Mouse (Mus musculus): Measurements from ENCODE around the gene Kpna2. TPM values are rescaled to one million over a fixed set of nuclear protein-coding genes. Genes with fewer than 3 reads are reported as not detected.

The Kpna2 gene
- total RNA-seq, 2 experiments from 2014 or later: 42.4 to 47.1 TPM

Other genes starting within 250 kb of the Kpna2 start
- gene Pecam1, start 248.9 kb downstream of the Kpna2 start, total RNA-seq (2021): 100 to 1,000 TPM; 123 to 126 TPM
- gene Milr1, start 248.3 kb downstream of the Kpna2 start, total RNA-seq (2021): 1 to 10 TPM; 1.1 to 1.8 TPM
- 1 to 10 TPM; 8.2 TPM for gene Polg2, start 220.0 kb downstream of the Kpna2 start, total RNA-seq (2021)
- 100 to 1,000 TPM; 388 to 472 TPM for gene Ddx5, start 210.4 kb downstream of the Kpna2 start, total RNA-seq (2021)
- 10 to 100 TPM in 1 of 2 experiments, 1 to 10 TPM in 1; 8.9 to 12.5 TPM for gene Cep95, start 210.3 kb downstream of the Kpna2 start, total RNA-seq (2021)
- gene Smurf2, start 78.8 kb downstream of the Kpna2 start, total RNA-seq (2021): 10 to 100 TPM; 32.6 to 36.9 TPM
- 1 to 10 TPM; 3.2 to 4.5 TPM for gene 1810010H24Rik, start 26.1 kb upstream of the Kpna2 start, total RNA-seq (2021)
- gene Bptf, start 132.6 kb upstream of the Kpna2 start, total RNA-seq (2021): 10 to 100 TPM; 41.5 to 45.7 TPM
- gene Nol11, start 189.8 kb upstream of the Kpna2 start, total RNA-seq (2021): 10 to 100 TPM; 19.2 to 21.4 TPM

Data from gastrocnemius, postnatal 4 days (tissue).